Mouse (Mus musculus): ENCODE data around the gene Filip1l. TPM values are rescaled to one million over a fixed set of nuclear protein-coding genes. Genes with fewer than 3 reads are reported as not detected.
"Not testable (repeated sequence)": the region's sequence is repeated elsewhere in the genome, so short reads cannot be mapped to it uniquely, and the experiment has no call there.

The Filip1l gene
- polyA plus RNA-seq, 1 experiment from 2014 or later = 32.1 TPM

DNA sequence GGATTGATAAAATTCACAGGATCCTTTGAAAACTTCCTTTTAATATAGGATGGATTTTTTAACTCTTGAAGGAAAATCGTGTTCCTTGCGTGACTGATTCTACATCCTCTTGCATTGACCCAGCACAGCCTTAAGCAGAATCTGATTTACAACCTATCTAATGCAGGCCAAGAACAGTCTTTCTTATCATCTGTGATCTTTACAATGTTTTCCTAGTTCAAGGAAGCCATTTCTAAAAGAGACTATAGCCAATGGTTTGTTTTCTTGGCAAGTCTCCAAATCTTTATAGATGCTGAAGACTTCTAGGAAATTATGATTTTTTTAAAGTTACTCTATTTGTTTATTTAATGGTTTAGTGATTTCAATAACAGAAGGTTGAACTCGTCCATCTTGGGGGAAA lies 19.3 kb downstream of the Filip1l start:
- Histone ChIP-seq H3K9ac (ENCODE audit: low read depth, low read length) (no peak overlapping the region), H3K36me3 (ENCODE audit: control insufficient read depth, insufficient read depth) (no peaks in the 10 kb centered on the region), H3K4me2 (replicated peaks; ENCODE audit: low read depth) (no peak overlapping the region), H3K9me3 (ENCODE audit: control insufficient read depth) (no peaks in the 10 kb centered on the region), H3K27ac (ENCODE audit: low read depth, low read length) (no peak overlapping the region), H3K4me1 (replicated peaks; ENCODE audit: control insufficient read depth, insufficient read depth, low read length) (no peaks in the 10 kb centered on the region), H3K27me3 (replicated peaks; ENCODE audit: control insufficient read depth, insufficient read depth, low read length) (no peaks in the 10 kb centered on the region), H3K4me3 (ENCODE audit: low read depth, low read length) (no peak overlapping the region)
- no peak for ATAC-seq
- TF ChIP-seq CTCF (IDR thresholded peaks at IDR 0.05; ENCODE audit: low read depth) = no peak
- 39% methylated on average over 3 of the region's 3 CpGs for WGBS

DNA sequence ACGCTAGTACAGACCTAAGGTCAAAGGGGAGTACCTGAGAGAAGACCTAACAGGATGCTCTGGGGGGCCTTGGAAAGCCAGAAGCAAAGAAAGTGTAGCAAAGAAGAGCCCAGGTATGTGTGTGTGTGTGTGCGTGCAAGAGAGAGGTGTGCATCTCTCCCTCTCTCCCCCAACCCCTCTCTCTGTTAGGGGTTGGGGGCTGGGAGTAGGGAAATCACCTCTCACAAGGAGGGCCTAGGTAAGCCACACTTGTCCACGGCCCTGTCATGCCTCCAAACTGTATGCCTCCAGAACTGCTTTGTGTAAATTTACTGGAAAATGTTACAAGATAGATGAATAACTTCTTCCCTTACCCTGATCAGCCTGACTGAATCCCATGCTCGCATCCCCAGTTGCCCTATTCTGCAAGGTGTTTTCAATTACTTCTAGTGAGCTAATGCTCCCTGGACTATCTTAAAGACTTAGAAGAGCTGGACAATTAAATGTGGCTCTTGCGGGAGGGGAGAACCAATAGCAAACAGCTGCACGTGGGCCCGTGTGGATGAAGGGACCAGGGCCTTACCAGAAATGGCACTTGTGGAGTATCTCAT lies 22.4 kb downstream of the Filip1l start:
- H3K9me3 ChIP-seq (ENCODE audit: control insufficient read depth) = no peaks in the 10 kb centered on the region
- no peak for ATAC-seq
- no peaks in the 10 kb centered on the region for H3K27me3 ChIP-seq (replicated peaks; ENCODE audit: control insufficient read depth, insufficient read depth, low read length)
- H3K4me1 ChIP-seq (replicated peaks; ENCODE audit: control insufficient read depth, insufficient read depth, low read length) = no peaks in the 10 kb centered on the region
- WGBS = 84% methylated on average over 7 of the region's 7 CpGs
- no peak overlapping the region for H3K4me2 ChIP-seq (replicated peaks; ENCODE audit: low read depth)
- TF ChIP-seq CTCF (IDR thresholded peaks at IDR 0.05; ENCODE audit: low read depth) = no peak
- no peak overlapping the region for H3K27ac ChIP-seq (ENCODE audit: low read depth, low read length)
- H3K4me3 ChIP-seq (ENCODE audit: low read depth, low read length) = no peak overlapping the region
- no peaks in the 10 kb centered on the region for H3K36me3 ChIP-seq (ENCODE audit: control insufficient read depth, insufficient read depth)
- no peak overlapping the region for H3K9ac ChIP-seq (ENCODE audit: low read depth, low read length)

DNA sequence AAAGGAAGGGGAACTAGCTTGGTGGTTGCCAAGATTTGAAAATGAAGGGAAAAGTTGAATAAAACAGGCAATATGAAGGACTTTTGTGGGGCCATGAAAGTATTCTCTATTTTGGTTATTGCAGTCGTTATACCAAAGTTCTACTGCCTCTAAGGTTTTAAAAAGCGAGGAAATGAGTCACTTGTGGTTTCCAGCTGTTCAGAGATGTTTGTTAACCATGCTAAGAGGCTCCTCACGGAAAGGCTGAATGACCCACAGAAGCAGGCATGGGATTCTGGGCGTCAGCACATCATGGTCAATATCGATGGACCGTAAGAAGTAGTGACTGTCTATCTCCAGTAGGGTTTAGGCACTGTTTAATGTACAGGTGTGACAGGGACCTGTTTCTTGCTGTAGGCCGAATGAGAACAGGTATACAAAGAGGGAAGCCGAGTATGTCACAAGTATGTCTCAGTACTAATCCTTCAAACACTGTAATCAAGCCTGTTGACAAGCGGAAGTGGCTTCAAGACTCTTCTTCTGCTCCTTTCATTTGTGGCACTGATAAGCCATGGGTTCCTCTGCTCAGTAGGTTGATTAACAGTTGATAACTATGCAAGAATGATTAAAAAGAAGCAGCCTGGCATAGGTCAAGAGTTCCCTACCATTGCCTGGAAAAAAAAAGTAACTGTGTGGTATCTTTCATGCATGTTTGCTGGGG lies 25.9 kb downstream of the Filip1l start:
- Histone ChIP-seq H3K4me3 (ENCODE audit: low read depth, low read length) (no peak overlapping the region), H3K36me3 (ENCODE audit: control insufficient read depth, insufficient read depth) (no peaks in the 10 kb centered on the region), H3K9ac (ENCODE audit: low read depth, low read length) (no peak overlapping the region), H3K9me3 (ENCODE audit: control insufficient read depth) (no peaks in the 10 kb centered on the region), H3K27me3 (replicated peaks; ENCODE audit: control insufficient read depth, insufficient read depth, low read length) (no peaks in the 10 kb centered on the region), H3K27ac (ENCODE audit: low read depth, low read length) (no peak overlapping the region), H3K4me2 (replicated peaks; ENCODE audit: low read depth) (no peak overlapping the region), H3K4me1 (replicated peaks; ENCODE audit: control insufficient read depth, insufficient read depth, low read length) (no peaks in the 10 kb centered on the region)
- no peak for ATAC-seq
- 82% methylated on average over 9 of the region's 9 CpGs for WGBS
- TF ChIP-seq CTCF (IDR thresholded peaks at IDR 0.05; ENCODE audit: low read depth) = no peak

DNA sequence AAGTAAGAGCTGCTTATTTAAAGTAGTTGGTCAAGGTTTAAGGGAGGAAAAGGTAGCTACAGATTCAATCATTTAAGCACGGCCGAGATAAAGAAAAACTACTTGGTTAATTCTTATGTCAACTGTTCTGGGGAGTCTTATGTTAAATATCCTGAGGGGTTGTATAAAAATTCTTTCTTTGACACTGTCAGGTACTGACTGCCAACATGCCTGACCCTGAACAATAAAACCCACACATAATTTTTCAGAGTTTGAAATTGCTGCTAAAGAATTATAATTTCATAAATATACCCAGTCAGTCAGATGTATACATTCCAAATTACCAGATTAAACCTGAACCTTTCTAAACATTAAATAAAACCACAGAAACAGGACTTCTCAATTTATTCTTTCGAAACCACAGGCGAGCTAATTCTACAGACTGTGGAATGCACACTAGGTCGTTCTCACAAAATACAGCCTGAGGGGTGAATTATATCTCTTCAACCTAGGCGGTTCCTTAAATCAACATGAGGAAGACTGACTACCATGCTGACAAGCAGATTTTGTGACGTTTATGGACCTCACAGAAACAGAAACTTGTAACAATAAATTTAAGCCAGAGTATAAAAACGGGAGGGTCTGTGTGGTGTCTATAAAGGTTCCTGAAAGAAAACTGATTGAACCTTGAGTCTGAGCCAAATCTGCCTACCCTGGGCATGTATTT lies 30.5 kb downstream of the Filip1l start:
- WGBS = 35% methylated on average over 8 of the region's 8 CpGs
- no peaks in the 10 kb centered on the region for H3K27me3 ChIP-seq (replicated peaks; ENCODE audit: control insufficient read depth, insufficient read depth, low read length)
- no peak overlapping the region for H3K27ac ChIP-seq (ENCODE audit: low read depth, low read length)
- ATAC-seq = no peak
- H3K4me3 ChIP-seq (ENCODE audit: low read depth, low read length) = no peak overlapping the region
- no peaks in the 10 kb centered on the region for H3K4me1 ChIP-seq (replicated peaks; ENCODE audit: control insufficient read depth, insufficient read depth, low read length)
- TF ChIP-seq CTCF (IDR thresholded peaks at IDR 0.05; ENCODE audit: low read depth) = no peak
- no peaks in the 10 kb centered on the region for H3K9me3 ChIP-seq (ENCODE audit: control insufficient read depth)
- no peak overlapping the region for H3K9ac ChIP-seq (ENCODE audit: low read depth, low read length)
- no peak overlapping the region for H3K4me2 ChIP-seq (replicated peaks; ENCODE audit: low read depth)
- H3K36me3 ChIP-seq (ENCODE audit: control insufficient read depth, insufficient read depth) = no peaks in the 10 kb centered on the region

DNA sequence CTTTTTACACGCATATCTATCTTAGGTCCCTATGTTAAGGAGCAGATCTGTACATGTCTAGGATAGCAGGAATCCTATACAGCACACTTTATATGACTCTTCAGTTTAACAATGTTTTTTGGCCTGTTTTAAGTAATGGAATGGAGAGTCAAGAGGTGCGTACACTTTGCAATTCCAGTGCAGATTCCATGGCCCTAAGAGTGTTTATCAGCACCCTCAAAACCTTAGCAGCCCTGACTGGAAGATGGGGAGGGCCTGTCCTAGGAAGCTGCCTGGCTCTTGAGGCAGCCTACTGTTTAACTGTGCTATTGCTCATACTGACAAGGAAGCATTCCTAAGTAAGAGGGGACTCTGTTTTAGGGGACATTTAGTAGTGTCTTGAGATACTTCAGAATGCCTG lies 31.4 kb downstream of the Filip1l start:
- no peak overlapping the region for H3K4me2 ChIP-seq (replicated peaks; ENCODE audit: low read depth)
- no peak for TF ChIP-seq CTCF (IDR thresholded peaks at IDR 0.05; ENCODE audit: low read depth)
- no peaks in the 10 kb centered on the region for H3K4me1 ChIP-seq (replicated peaks; ENCODE audit: control insufficient read depth, insufficient read depth, low read length)
- no peak overlapping the region for H3K9ac ChIP-seq (ENCODE audit: low read depth, low read length)
- no peaks in the 10 kb centered on the region for H3K9me3 ChIP-seq (ENCODE audit: control insufficient read depth)
- no peak overlapping the region for H3K27ac ChIP-seq (ENCODE audit: low read depth, low read length)
- WGBS = 85% methylated on average over 2 of the region's 2 CpGs
- H3K36me3 ChIP-seq (ENCODE audit: control insufficient read depth, insufficient read depth) = no peaks in the 10 kb centered on the region
- no peaks in the 10 kb centered on the region for H3K27me3 ChIP-seq (replicated peaks; ENCODE audit: control insufficient read depth, insufficient read depth, low read length)
- no peak overlapping the region for H3K4me3 ChIP-seq (ENCODE audit: low read depth, low read length)
- no peak for ATAC-seq

DNA sequence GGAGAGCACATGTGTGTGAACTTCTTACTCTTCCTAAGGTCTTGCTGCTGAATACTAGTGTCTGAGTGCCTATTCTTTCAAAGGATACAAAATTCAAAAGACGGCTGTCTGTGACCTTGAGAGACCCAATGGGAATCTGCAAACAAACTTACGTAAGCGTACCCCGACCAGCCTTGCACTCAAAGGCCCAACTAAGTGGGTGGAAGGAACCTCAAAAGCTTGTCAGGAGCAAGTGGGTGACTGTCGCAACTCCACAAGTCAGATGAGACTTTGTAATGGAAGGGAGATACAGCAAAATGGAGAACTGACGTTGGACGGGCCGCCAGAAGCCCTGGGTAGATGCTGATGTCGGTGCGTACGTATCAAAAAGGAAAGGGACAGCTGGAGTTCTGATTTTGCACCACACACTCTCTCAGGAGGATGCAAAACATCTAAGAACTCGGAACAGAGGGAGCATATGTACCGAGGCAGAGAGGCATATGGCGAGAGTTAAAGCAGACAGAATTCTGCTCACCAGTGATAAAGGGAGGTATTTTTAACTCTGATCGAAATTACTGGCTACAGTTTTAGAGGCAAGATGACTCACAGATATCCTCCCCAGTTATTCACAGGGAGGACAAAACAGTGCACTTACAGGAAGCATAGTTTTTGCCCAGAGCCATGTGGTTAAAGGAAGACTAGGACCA lies 36.8 kb downstream of the Filip1l start:
- WGBS = 86% methylated on average over 15 of the region's 15 CpGs
- Histone ChIP-seq H3K4me3 (ENCODE audit: low read depth, low read length) (no peak overlapping the region), H3K36me3 (ENCODE audit: control insufficient read depth, insufficient read depth) (no peaks in the 10 kb centered on the region), H3K9ac (ENCODE audit: low read depth, low read length) (no peak overlapping the region), H3K27me3 (replicated peaks; ENCODE audit: control insufficient read depth, insufficient read depth, low read length) (no peaks in the 10 kb centered on the region), H3K4me2 (replicated peaks; ENCODE audit: low read depth) (no peak overlapping the region), H3K9me3 (ENCODE audit: control insufficient read depth) (no peaks in the 10 kb centered on the region), H3K27ac (ENCODE audit: low read depth, low read length) (no peak overlapping the region), H3K4me1 (replicated peaks; ENCODE audit: control insufficient read depth, insufficient read depth, low read length) (no peaks in the 10 kb centered on the region)
- ATAC-seq = no peak
- no peak for TF ChIP-seq CTCF (IDR thresholded peaks at IDR 0.05; ENCODE audit: low read depth)

DNA sequence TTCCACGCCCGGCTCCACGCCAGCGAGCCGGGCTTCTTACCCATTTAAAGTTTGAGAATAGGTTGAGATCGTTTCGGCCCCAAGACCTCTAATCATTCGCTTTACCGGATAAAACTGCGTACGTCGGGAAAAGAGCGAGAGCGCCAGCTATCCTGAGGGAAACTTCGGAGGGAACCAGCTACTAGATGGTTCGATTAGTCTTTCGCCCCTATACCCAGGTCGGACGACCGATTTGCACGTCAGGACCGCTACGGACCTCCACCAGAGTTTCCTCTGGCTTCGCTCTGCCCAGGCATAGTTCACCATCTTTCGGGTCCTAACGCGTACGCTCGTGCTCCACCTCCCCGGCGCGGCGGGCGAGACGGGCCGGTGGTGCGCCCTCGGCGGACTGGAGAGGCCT lies 38.3 kb downstream of the Filip1l start:
- ATAC-seq = not testable (repeated sequence)

More for the DNA sequence above, 38.3 kb downstream of the Filip1l start:
- not testable (repeated sequence) for H3K4me2 ChIP-seq (replicated peaks; ENCODE audit: low read depth); H3K27ac ChIP-seq (ENCODE audit: low read depth, low read length); H3K27me3 ChIP-seq (replicated peaks; ENCODE audit: control insufficient read depth, insufficient read depth, low read length); H3K9me3 ChIP-seq (ENCODE audit: control insufficient read depth); H3K4me1 ChIP-seq (replicated peaks; ENCODE audit: control insufficient read depth, insufficient read depth, low read length); H3K4me3 ChIP-seq (ENCODE audit: low read depth, low read length); H3K36me3 ChIP-seq (ENCODE audit: control insufficient read depth, insufficient read depth); H3K9ac ChIP-seq (ENCODE audit: low read depth, low read length)
- WGBS = 44% methylated on average over 26 of the region's 39 CpGs

All from intestine, postnatal 0 days (tissue).